Mouse (Mus musculus) frontal cortex, postnatal 25 days (tissue): ENCODE measurements around the gene Kcnab1.

Experiments used
- DNase-seq, 2 experiments: peaks; one replicate each; pipeline ENCODE4 v3.0.0; 2022; ENCODE audit warnings: low spot score in 2 of 2

Kcnab1 gene

GRCm38 (mm10) chr3:65108945-65109921 lies at the start of gene Kcnab1:
TSS of gene Kcnab1 (plus strand) at chr3:65109384.
- peak; percentile 29 to 48 for DNase-seq

- DNase-seq, result no peak
Observed at GRCm38 (mm10) chr3:65088295-65088694, 20.9 kb upstream of the Kcnab1 start.

GRCm38 (mm10) chr3:65104117-65104516 lies 5.1 kb upstream of the Kcnab1 start:
- no peak for DNase-seq

- DNase-seq, result no peak
Observed at GRCm38 (mm10) chr3:65110190-65110589, 1.0 kb downstream of the Kcnab1 start.

- DNase-seq, result no peak
Observed at GRCm38 (mm10) chr3:65111176-65111575, 2.0 kb downstream of the Kcnab1 start.

GRCm38 (mm10) chr3:65115164-65115563 lies 6.0 kb downstream of the Kcnab1 start:
- DNase-seq, result peak in 1 of 2 experiments; percentile 12

GRCm38 (mm10) chr3:65116958-65117357 lies 7.8 kb downstream of the Kcnab1 start:
- peak in 1 of 2 experiments; percentile 3 for DNase-seq

GRCm38 (mm10) chr3:65117365-65117764 lies 8.2 kb downstream of the Kcnab1 start:
- DNase-seq, result peak in 1 of 2 experiments; percentile 1

GRCm38 (mm10) chr3:65124975-65125374 lies 15.8 kb downstream of the Kcnab1 start:
- peak in 1 of 2 experiments; percentile 39 for DNase-seq

GRCm38 (mm10) chr3:65129625-65130024 lies 20.4 kb downstream of the Kcnab1 start:
- no peak for DNase-seq

- no peak for DNase-seq
Observed at GRCm38 (mm10) chr3:65134931-65135330, 25.7 kb downstream of the Kcnab1 start.

GRCm38 (mm10) chr3:65136897-65137296 lies 27.7 kb downstream of the Kcnab1 start:
- DNase-seq, result no peak

GRCm38 (mm10) chr3:65138739-65139138 lies 29.6 kb downstream of the Kcnab1 start:
- DNase-seq, result no peak

GRCm38 (mm10) chr3:65145152-65145551 lies 36.0 kb downstream of the Kcnab1 start:
- no peak for DNase-seq

- DNase-seq, result no peak
Observed at GRCm38 (mm10) chr3:65151808-65152207, 42.6 kb downstream of the Kcnab1 start.

- no peak for DNase-seq
Observed at GRCm38 (mm10) chr3:65172964-65173363, 63.8 kb downstream of the Kcnab1 start.

GRCm38 (mm10) chr3:65174564-65174963 lies 65.4 kb downstream of the Kcnab1 start:
- DNase-seq, result no peak

- DNase-seq, result no peak
Observed at GRCm38 (mm10) chr3:65175819-65176218, 66.6 kb downstream of the Kcnab1 start.

- no peak for DNase-seq
Observed at GRCm38 (mm10) chr3:65176846-65177245, 67.7 kb downstream of the Kcnab1 start.

- no peak for DNase-seq
Observed at GRCm38 (mm10) chr3:65187833-65188698, 78.9 kb downstream of the Kcnab1 start.

GRCm38 (mm10) chr3:65200611-65201010 lies 91.4 kb downstream of the Kcnab1 start:
- DNase-seq, result no peak
